Mouse (Mus musculus): Measurements from ENCODE around the gene Sh2d6. TPM values are rescaled to one million over a fixed set of nuclear protein-coding genes. Genes with fewer than 3 reads are reported as not detected.
"Not testable (repeated sequence)": the region's sequence is repeated elsewhere in the genome, so short reads cannot be mapped to it uniquely, and the experiment has no call there.

The Sh2d6 gene
- polyA plus RNA-seq, 1 experiment from 2014 or later = 0.31 TPM

- Histone ChIP-seq H3K9me3 (no peaks in the 10 kb centered on the region), H3K4me2 (no peak overlapping the region), H3K4me3 (no peak overlapping the region), H3K36me3 (no peaks in the 10 kb centered on the region), H3K27ac (no peak overlapping the region), H3K9ac (no peak overlapping the region), H3K27me3 (no peaks in the 10 kb centered on the region), H3K4me1 (peaks cover 5% of the 10 kb centered on the region; the same call in 1 of the 2 replicates)
- no peak for ATAC-seq (ENCODE audit: insufficient number of reproducible peaks, insufficient read depth, low FRiP score, low TSS enrichment, low read depth)
- WGBS = 85% methylated on average over 3 of the region's 3 CpGs
Observed at GRCm38 (mm10) chr6:72491151-72491550, 30.4 kb downstream of the Sh2d6 start.

- peaks cover 5% of the 10 kb centered on the region; the same call in 1 of the 2 replicates for H3K4me1 ChIP-seq
- H3K9ac ChIP-seq = no peak overlapping the region
- H3K27ac ChIP-seq = no peak overlapping the region
- H3K27me3 ChIP-seq = no peaks in the 10 kb centered on the region
- H3K4me2 ChIP-seq = no peak overlapping the region
- H3K9me3 ChIP-seq = no peaks in the 10 kb centered on the region
- no peak for ATAC-seq (ENCODE audit: insufficient number of reproducible peaks, insufficient read depth, low FRiP score, low TSS enrichment, low read depth)
- H3K4me3 ChIP-seq = no peak overlapping the region
- H3K36me3 ChIP-seq = no peaks in the 10 kb centered on the region
Observed at GRCm38 (mm10) chr6:72489534-72489933, 32.0 kb downstream of the Sh2d6 start.

GRCm38 (mm10) chr6:72488850-72489249 lies 32.7 kb downstream of the Sh2d6 start:
- no peaks in the 10 kb centered on the region for H3K9me3 ChIP-seq
- no peak overlapping the region for H3K27ac ChIP-seq
- H3K27me3 ChIP-seq = no peaks in the 10 kb centered on the region
- no peak overlapping the region for H3K4me3 ChIP-seq
- peaks cover 5% of the 10 kb centered on the region; the same call in 1 of the 2 replicates for H3K4me1 ChIP-seq
- H3K9ac ChIP-seq = no peak overlapping the region
- H3K4me2 ChIP-seq = no peak overlapping the region
- 52% methylated on average over 3 of the region's 3 CpGs for WGBS
- ATAC-seq (ENCODE audit: insufficient number of reproducible peaks, insufficient read depth, low FRiP score, low TSS enrichment, low read depth) = no peak
- H3K36me3 ChIP-seq = no peaks in the 10 kb centered on the region

GRCm38 (mm10) chr6:72487282-72487681 lies 34.2 kb downstream of the Sh2d6 start:
- Histone ChIP-seq H3K9ac (no peak overlapping the region; the same call in 1 of the 2 replicates), H3K4me3 (no peak overlapping the region), H3K27me3 (no peaks in the 10 kb centered on the region), H3K4me2 (no peak overlapping the region), H3K9me3 (no peaks in the 10 kb centered on the region), H3K36me3 (no peaks in the 10 kb centered on the region), H3K4me1 (0 out of 2 replicates have a peak, but pooled peaks cover 5% of the 10 kb centered on the region), H3K27ac (no peak overlapping the region)
- WGBS = 64% methylated on average over 3 of the region's 3 CpGs
- ATAC-seq (ENCODE audit: insufficient number of reproducible peaks, insufficient read depth, low FRiP score, low TSS enrichment, low read depth) = no peak

- Histone ChIP-seq H3K36me3 (no peaks in the 10 kb centered on the region), H3K27me3 (no peaks in the 10 kb centered on the region), H3K4me1 (0 out of 2 replicates have a peak, but pooled peaks cover 5% of the 10 kb centered on the region), H3K9ac (no peak overlapping the region), H3K4me3 (no peak overlapping the region), H3K27ac (no peak overlapping the region), H3K4me2 (no peak overlapping the region), H3K9me3 (no peaks in the 10 kb centered on the region)
- no peak for ATAC-seq (ENCODE audit: insufficient number of reproducible peaks, insufficient read depth, low FRiP score, low TSS enrichment, low read depth)
- 87% methylated on average over 6 of the region's 6 CpGs for WGBS
Observed at GRCm38 (mm10) chr6:72486307-72486706, 35.2 kb downstream of the Sh2d6 start.

- no peak overlapping the region for H3K9ac ChIP-seq
- H3K36me3 ChIP-seq = no peaks in the 10 kb centered on the region
- 0 out of 2 replicates have a peak, but pooled peaks cover 3% of the 10 kb centered on the region for H3K9me3 ChIP-seq
- 0 out of 2 replicates have a peak, but pooled peaks cover 5% of the 10 kb centered on the region for H3K4me1 ChIP-seq
- no peak overlapping the region for H3K4me2 ChIP-seq
- H3K27me3 ChIP-seq = no peaks in the 10 kb centered on the region
- no peak for ATAC-seq (ENCODE audit: insufficient number of reproducible peaks, insufficient read depth, low FRiP score, low TSS enrichment, low read depth)
- no peak overlapping the region for H3K27ac ChIP-seq
- WGBS = 66% methylated on average over 4 of the region's 4 CpGs
- H3K4me3 ChIP-seq = no peak overlapping the region
Observed at GRCm38 (mm10) chr6:72484887-72485286, 36.6 kb downstream of the Sh2d6 start.

GRCm38 (mm10) chr6:72482156-72482555 lies 39.4 kb downstream of the Sh2d6 start:
- H3K4me2 ChIP-seq = no peak overlapping the region
- no peaks in the 10 kb centered on the region for H3K4me1 ChIP-seq
- 70% methylated on average over 2 of the region's 2 CpGs for WGBS
- H3K9ac ChIP-seq = no peak overlapping the region
- H3K27me3 ChIP-seq = no peaks in the 10 kb centered on the region
- H3K9me3 ChIP-seq = 0 out of 2 replicates have a peak, but pooled peaks cover 3% of the 10 kb centered on the region
- H3K27ac ChIP-seq = no peak overlapping the region
- no peak overlapping the region for H3K4me3 ChIP-seq
- no peak for ATAC-seq (ENCODE audit: insufficient number of reproducible peaks, insufficient read depth, low FRiP score, low TSS enrichment, low read depth)
- H3K36me3 ChIP-seq = no peaks in the 10 kb centered on the region

GRCm38 (mm10) chr6:72480422-72480702 lies 41.1 kb downstream of the Sh2d6 start:
- no peak overlapping the region for H3K4me2 ChIP-seq
- no peak for ATAC-seq (ENCODE audit: insufficient number of reproducible peaks, insufficient read depth, low FRiP score, low TSS enrichment, low read depth)
- 0 out of 2 replicates have a peak, but pooled peaks cover 3% of the 10 kb centered on the region for H3K9me3 ChIP-seq
- WGBS = 89% methylated on average over 2 of the region's 2 CpGs
- H3K4me1 ChIP-seq = no peaks in the 10 kb centered on the region
- H3K9ac ChIP-seq = no peak overlapping the region
- H3K36me3 ChIP-seq = no peaks in the 10 kb centered on the region
- no peak overlapping the region for H3K4me3 ChIP-seq
- H3K27me3 ChIP-seq = no peaks in the 10 kb centered on the region
- no peak overlapping the region for H3K27ac ChIP-seq

- no peak overlapping the region for H3K4me2 ChIP-seq
- no peak for ATAC-seq (ENCODE audit: insufficient number of reproducible peaks, insufficient read depth, low FRiP score, low TSS enrichment, low read depth)
- WGBS = 88% methylated on average over 12 of the region's 12 CpGs
Observed at GRCm38 (mm10) chr6:72479645-72480421, 41.7 kb downstream of the Sh2d6 start.

GRCm38 (mm10) chr6:72478691-72479090 lies 42.8 kb downstream of the Sh2d6 start:
- ATAC-seq (ENCODE audit: insufficient number of reproducible peaks, insufficient read depth, low FRiP score, low TSS enrichment, low read depth) = not testable (repeated sequence)
- WGBS = 81% methylated on average over 3 of the region's 3 CpGs

More at GRCm38 (mm10) chr6:72479645-72480421, 41.7 kb downstream of the Sh2d6 start:
- no peaks in the 10 kb centered on the region for H3K4me1 ChIP-seq
- H3K4me3 ChIP-seq = no peak overlapping the region
- H3K27me3 ChIP-seq = no peaks in the 10 kb centered on the region
- H3K9me3 ChIP-seq = 0 out of 2 replicates have a peak, but pooled peaks cover 3% of the 10 kb centered on the region
- no peak overlapping the region for H3K27ac ChIP-seq
- H3K9ac ChIP-seq = no peak overlapping the region
- H3K36me3 ChIP-seq = no peaks in the 10 kb centered on the region

GRCm38 (mm10) chr6:72477621-72478020 lies 43.9 kb downstream of the Sh2d6 start:
- H3K4me3 ChIP-seq = no peak overlapping the region
- no peak overlapping the region for H3K9ac ChIP-seq
- H3K27ac ChIP-seq = no peak overlapping the region
- peaks cover 9% of the 10 kb centered on the region for H3K4me1 ChIP-seq
- H3K4me2 ChIP-seq = no peak overlapping the region
- no peaks in the 10 kb centered on the region for H3K36me3 ChIP-seq
- WGBS = 89% methylated on average over 3 of the region's 3 CpGs
- 0 out of 2 replicates have a peak, but pooled peaks cover 3% of the 10 kb centered on the region for H3K9me3 ChIP-seq
- no peak for ATAC-seq (ENCODE audit: insufficient number of reproducible peaks, insufficient read depth, low FRiP score, low TSS enrichment, low read depth)
- H3K27me3 ChIP-seq = no peaks in the 10 kb centered on the region

More at GRCm38 (mm10) chr6:72478691-72479090, 42.8 kb downstream of the Sh2d6 start:
- not testable (repeated sequence) for H3K27me3 ChIP-seq, H3K27ac ChIP-seq, H3K9me3 ChIP-seq, H3K9ac ChIP-seq, H3K4me2 ChIP-seq, H3K4me1 ChIP-seq, H3K36me3 ChIP-seq, H3K4me3 ChIP-seq

- no peak for ATAC-seq (ENCODE audit: insufficient number of reproducible peaks, insufficient read depth, low FRiP score, low TSS enrichment, low read depth)
- no peaks in the 10 kb centered on the region for H3K27me3 ChIP-seq
- 90% methylated on average over 5 of the region's 5 CpGs for WGBS
Observed at GRCm38 (mm10) chr6:72476836-72477235, 44.7 kb downstream of the Sh2d6 start.

More at GRCm38 (mm10) chr6:72476836-72477235, 44.7 kb downstream of the Sh2d6 start:
- H3K4me1 ChIP-seq = peaks cover 9% of the 10 kb centered on the region
- H3K9ac ChIP-seq = no peak overlapping the region
- H3K4me3 ChIP-seq = no peak overlapping the region
- H3K4me2 ChIP-seq = no peak overlapping the region
- no peak overlapping the region for H3K27ac ChIP-seq
- H3K36me3 ChIP-seq = no peaks in the 10 kb centered on the region
- H3K9me3 ChIP-seq = 0 out of 2 replicates have a peak, but pooled peaks cover 3% of the 10 kb centered on the region
